Mouse (Mus musculus) E14TG2a.4 (cell line): ENCODE measurements around the gene Tesk2.

ENCODE experiments used
- CTCF ChIP-seq: conservative IDR thresholded peaks from 2 replicates; pipeline ENCODE4 v1.5.1; 2014; ENCODE audit warnings: low read length
- NANOG ChIP-seq: IDR thresholded peaks from 2 replicates; pipeline ENCODE4 v1.6.1; 2014; ENCODE audit warnings: borderline replicate concordance, low read length, mixed read lengths

- TF ChIP-seq CTCF (no peak), NANOG (no peak)
Observed at GRCm38 (mm10) chr4:116727401-116727800, 6.7 kb downstream of the Tesk2 start.
